Mouse (Mus musculus) liver, embryonic 11.5 days (tissue): ENCODE measurements around the gene Rin2. TPM values are rescaled to one million over a fixed set of nuclear protein-coding genes. Genes with fewer than 3 reads are reported as not detected.

Source experiments
- ATAC-seq: fragments of 200-750 bp; cut with Nextera tagmentation; replicated peaks from 2 replicates; pipeline ENCODE4 v1.8.0; 2017; ENCODE audit warnings: moderate number of reproducible peaks, mild to moderate bottlenecking, moderate TSS enrichment, moderate library complexity; ENCODE audit not compliant: low FRiP score
- DNase-seq: peaks from one replicate; pipeline ENCODE4 v3.0.0-alpha.2; 2017; ENCODE audit warnings: low spot score
- H3K27ac ChIP-seq: fragments of 300-500 bp; sonication (generic); 2 replicates; pipeline ENCODE4 v1.5.1; 2014; ENCODE audit warnings: mild to moderate bottlenecking, low read depth, low read length, control low read depth
- H3K27me3 ChIP-seq: fragments of 300-500 bp; sonication (generic); replicated peaks from 2 replicates; pipeline ENCODE4 v1.6.1; 2014; ENCODE audit warnings: low read length, mixed read lengths; ENCODE audit not compliant: control insufficient read depth, insufficient read depth
- H3K36me3 ChIP-seq: fragments of 300-500 bp; sonication (generic); 2 replicates; pipeline ENCODE4 v1.6.1; 2014; ENCODE audit warnings: mild to moderate bottlenecking, low read length, moderate library complexity, mixed read lengths; ENCODE audit not compliant: control insufficient read depth, insufficient read depth
- H3K4me1 ChIP-seq: fragments of 300-500 bp; sonication (generic); replicated peaks from 2 replicates; pipeline ENCODE4 v1.6.1; 2014; ENCODE audit warnings: low read length, mixed read lengths; ENCODE audit not compliant: control insufficient read depth, insufficient read depth
- H3K4me2 ChIP-seq: fragments of 300-500 bp; sonication (generic); 2 replicates; pipeline ENCODE4 v1.6.1; 2014; ENCODE audit warnings: mild to moderate bottlenecking, control low read depth, moderate library complexity
- H3K4me3 ChIP-seq: fragments of 300-500 bp; sonication (generic); 2 replicates; pipeline ENCODE4 v1.5.1; 2014; ENCODE audit warnings: low read depth, low read length, control low read depth
- H3K9ac ChIP-seq: fragments of 300-500 bp; sonication (generic); 2 replicates; pipeline ENCODE4 v1.6.1; 2014; ENCODE audit warnings: low read depth, low read length, control low read depth
- H3K9me3 ChIP-seq: fragments of 300-500 bp; sonication (generic); 2 replicates; pipeline ENCODE4 v1.6.1; 2016; ENCODE audit warnings: low read length, inconsistent platforms, mixed read lengths; ENCODE audit not compliant: control insufficient read depth
- WGBS: fragments of 180-500 bp; shearing (Covaris S2); extraction: QIAGEN DNeasy Blood & Tissue Kit; methylation state at CpG from one replicate; pipeline ENCODE4 v1.1.7; 2014; 5-methylcytosine and 5-hydroxymethylcytosine counted together
- polyA plus RNA-seq: library from polyadenylated mRNA; unstranded; fragments of >200 nt; fragmentation: Nextera tagmentation; extraction: Ambion mirVana; gene quantifications from 2 replicates; pipeline ENCODE4 v1.2.1, GENCODE M21; 2014

The Rin2 gene
- polyA plus RNA-seq, 1 experiment from 2014 or later, result 7.6 TPM

DNA sequence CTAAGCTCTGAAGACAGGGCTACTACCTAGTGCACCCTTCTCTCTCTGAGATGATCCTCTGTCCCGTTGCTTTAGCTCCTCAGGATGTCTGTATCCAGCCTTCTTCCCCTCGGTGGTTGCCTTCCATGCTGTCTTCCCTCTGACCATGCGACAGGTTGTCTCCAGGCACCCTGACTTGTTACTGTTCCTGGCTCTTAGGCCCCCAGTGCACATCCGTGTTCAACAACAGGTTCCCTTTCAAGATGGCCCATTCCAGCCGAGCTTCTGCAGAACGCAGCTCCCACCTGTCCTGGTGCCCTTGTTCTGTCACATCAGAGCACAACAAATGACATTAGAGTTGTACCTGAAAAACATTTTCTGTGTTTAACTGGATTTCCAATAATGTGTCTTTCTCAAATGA is 22.1 kb downstream of the Rin2 start:
- H3K27ac ChIP-seq, result no peak overlapping the region
- H3K27me3 ChIP-seq, result no peaks in the 10 kb centered on the region
- H3K4me3 ChIP-seq, result no peak overlapping the region
- DNase-seq (no peak), ATAC-seq (no peak)
- H3K4me2 ChIP-seq, result no peak overlapping the region
- no peak overlapping the region for H3K9ac ChIP-seq
- no peaks in the 10 kb centered on the region for H3K36me3 ChIP-seq
- H3K9me3 ChIP-seq, result no peaks in the 10 kb centered on the region
- no peaks in the 10 kb centered on the region for H3K4me1 ChIP-seq
- 82% methylated on average over 6 of the region's 6 CpGs for WGBS

DNA sequence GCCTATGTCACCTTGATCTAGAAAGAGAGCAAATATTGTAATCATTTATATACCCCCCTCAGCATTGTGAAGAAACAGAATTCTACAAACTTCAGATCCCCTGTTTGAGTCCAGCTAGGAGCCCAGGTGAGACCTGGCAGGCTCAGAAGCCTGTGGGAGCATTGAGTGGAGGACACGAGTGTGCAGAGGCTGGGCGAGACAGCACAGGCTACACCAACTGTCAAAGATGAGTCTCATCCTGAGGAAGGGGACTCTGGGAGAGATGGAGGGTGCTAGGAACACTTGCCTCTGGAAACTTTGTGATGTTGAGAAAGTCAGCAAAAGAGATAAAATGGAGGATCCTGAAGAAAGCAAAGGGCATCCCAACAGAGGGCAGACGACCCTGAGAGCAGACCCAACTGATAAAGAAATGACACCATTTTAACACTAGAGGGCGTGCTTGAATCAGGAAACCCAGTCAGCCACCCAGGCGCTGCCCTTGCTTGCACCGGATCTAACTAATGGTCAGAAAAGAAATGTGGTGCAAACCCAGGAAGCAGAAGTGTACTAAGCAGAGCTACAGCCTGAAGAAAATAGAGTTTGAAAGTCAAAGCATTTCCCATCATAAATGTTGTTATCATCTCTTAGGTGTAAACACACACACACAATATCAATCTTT is 24.5 kb downstream of the Rin2 start:
- H3K4me3 ChIP-seq, result no peak overlapping the region
- WGBS, result 29% methylated on average over 6 of the region's 6 CpGs
- ATAC-seq (peak; percentile 29; the same call in 1 of the 2 replicates), DNase-seq (no peak)
- no peak overlapping the region for H3K27ac ChIP-seq
- H3K4me2 ChIP-seq, result no peak overlapping the region
- H3K9me3 ChIP-seq, result no peaks in the 10 kb centered on the region
- no peaks in the 10 kb centered on the region for H3K36me3 ChIP-seq
- no peaks in the 10 kb centered on the region for H3K4me1 ChIP-seq
- no peaks in the 10 kb centered on the region for H3K27me3 ChIP-seq
- no peak overlapping the region for H3K9ac ChIP-seq

GRCm38 (mm10) chr2:145700237-145700985 is 25.4 kb downstream of the Rin2 start:
- no peak for ATAC-seq
- Histone ChIP-seq H3K9ac (no peak overlapping the region), H3K27ac (no peak overlapping the region), H3K27me3 (no peaks in the 10 kb centered on the region), H3K9me3 (no peaks in the 10 kb centered on the region), H3K4me3 (no peak overlapping the region), H3K36me3 (no peaks in the 10 kb centered on the region), H3K4me1 (no peaks in the 10 kb centered on the region), H3K4me2 (no peak overlapping the region)
- no peak for DNase-seq
- 73% methylated on average over 8 of the region's 8 CpGs for WGBS

DNA sequence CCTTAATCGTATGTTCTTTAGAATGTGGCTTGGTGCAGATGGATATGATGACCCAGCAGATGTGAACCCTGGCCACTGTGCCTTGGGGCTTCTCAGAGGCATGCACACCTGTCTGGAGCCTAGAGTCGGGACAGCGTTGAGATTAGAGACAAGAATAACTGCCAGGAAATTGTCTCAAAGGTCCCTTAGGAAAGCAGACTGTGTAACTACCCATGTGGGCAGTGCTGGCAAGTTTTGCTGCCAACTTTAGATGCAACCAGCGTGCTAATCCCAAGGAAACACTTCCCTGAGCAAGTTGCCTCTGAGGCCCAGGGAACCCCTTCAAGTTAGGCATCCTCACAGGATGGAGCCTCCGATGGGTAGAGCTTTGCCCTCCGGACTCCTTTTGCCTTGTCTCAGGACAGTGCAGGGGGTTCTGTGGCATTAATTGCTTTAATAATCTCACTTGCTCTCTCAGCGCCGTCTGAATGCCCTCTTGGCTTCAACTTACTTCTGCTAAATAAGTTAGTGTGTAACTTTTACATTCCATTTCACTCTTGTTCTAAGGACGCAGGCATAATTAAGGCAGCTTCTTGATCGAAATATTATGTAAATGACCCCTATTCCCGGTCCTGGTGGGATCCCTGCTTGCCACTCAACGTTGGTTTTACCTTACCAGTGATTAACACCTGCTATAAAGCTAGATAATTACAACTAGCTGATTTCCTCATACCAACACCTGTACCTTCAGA is 26.8 kb downstream of the Rin2 start:
- 81% methylated on average over 12 of the region's 12 CpGs for WGBS
- ATAC-seq (no peak), DNase-seq (no peak)
- H3K4me3 ChIP-seq, result no peak overlapping the region
- H3K27me3 ChIP-seq, result no peaks in the 10 kb centered on the region
- no peaks in the 10 kb centered on the region for H3K9me3 ChIP-seq
- H3K36me3 ChIP-seq, result no peaks in the 10 kb centered on the region
- no peak overlapping the region for H3K27ac ChIP-seq
- no peak overlapping the region for H3K4me2 ChIP-seq
- H3K4me1 ChIP-seq, result no peaks in the 10 kb centered on the region
- no peak overlapping the region for H3K9ac ChIP-seq

DNA sequence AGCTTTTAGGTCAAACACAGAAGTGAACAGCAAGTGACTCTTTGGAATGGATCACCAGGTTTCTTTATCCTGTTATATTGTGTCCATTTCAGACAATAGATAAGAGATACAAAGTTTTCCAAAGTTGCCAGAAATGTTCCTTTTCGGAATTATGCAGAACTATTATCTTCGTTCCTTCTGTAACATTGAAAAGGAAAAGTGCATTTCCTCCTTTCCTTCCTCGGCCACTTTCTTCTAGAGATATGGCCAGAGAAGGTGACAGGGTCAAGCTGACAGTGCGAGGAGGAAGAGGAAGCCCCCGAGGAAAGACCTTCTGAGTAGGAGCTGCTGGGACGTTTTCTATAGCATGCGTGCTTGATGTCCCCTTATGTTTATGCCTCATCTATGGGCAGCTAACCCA is 29.7 kb downstream of the Rin2 start:
- Histone ChIP-seq H3K36me3 (no peaks in the 10 kb centered on the region), H3K4me2 (no peak overlapping the region), H3K27me3 (no peaks in the 10 kb centered on the region), H3K4me3 (no peak overlapping the region), H3K9me3 (no peaks in the 10 kb centered on the region), H3K4me1 (no peaks in the 10 kb centered on the region), H3K9ac (no peak overlapping the region), H3K27ac (no peak overlapping the region)
- ATAC-seq (no peak), DNase-seq (no peak)
- WGBS, result 48% methylated on average over 7 of the region's 7 CpGs

DNA sequence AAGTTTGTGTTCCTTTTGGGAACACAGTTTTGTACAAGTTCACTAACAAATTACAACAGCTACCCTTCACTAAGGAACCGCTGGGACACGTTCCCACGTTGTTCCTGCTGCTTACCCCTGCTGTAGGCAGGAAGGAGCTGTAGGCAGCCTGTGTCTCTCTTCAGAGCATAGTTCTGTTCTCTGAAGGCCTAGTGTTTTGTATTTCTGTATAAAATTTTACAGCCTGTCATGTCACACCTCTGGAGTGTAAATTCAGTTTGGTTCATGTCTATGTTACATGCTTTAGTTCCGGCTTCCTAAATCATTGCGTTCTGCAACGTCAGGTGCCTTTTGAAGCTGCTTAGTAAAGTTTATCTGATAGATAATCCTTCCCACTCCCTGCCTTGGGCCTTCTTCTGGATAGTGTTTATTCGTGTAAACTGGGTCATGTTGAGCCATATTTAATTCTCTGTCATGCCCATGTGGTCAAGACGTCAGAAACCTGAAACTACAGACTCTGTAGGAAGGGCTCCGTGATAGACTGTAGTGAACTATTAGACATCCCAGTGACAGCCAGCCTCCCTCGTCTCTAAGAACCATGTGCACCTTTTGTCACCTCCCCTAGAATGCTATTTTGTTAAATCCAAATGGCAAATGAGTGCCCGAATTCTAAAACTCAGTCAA is 34.8 kb downstream of the Rin2 start:
- no peak overlapping the region for H3K27ac ChIP-seq
- no peak for DNase-seq
- no peak overlapping the region for H3K4me3 ChIP-seq
- H3K9me3 ChIP-seq, result no peaks in the 10 kb centered on the region
- H3K4me2 ChIP-seq, result no peak overlapping the region
- H3K4me1 ChIP-seq, result no peaks in the 10 kb centered on the region
- no peaks in the 10 kb centered on the region for H3K36me3 ChIP-seq
- ATAC-seq, result no peak
- H3K9ac ChIP-seq, result no peak overlapping the region
- H3K27me3 ChIP-seq, result no peaks in the 10 kb centered on the region
- 75% methylated on average over 11 of the region's 11 CpGs for WGBS

GRCm38 (mm10) chr2:145711512-145711911 is 36.5 kb downstream of the Rin2 start:
- no peaks in the 10 kb centered on the region for H3K36me3 ChIP-seq
- H3K9ac ChIP-seq, result no peak overlapping the region
- H3K27ac ChIP-seq, result no peak overlapping the region
- ATAC-seq, result no peak
- H3K27me3 ChIP-seq, result no peaks in the 10 kb centered on the region
- no peaks in the 10 kb centered on the region for H3K4me1 ChIP-seq
- DNase-seq, result no peak
- H3K4me2 ChIP-seq, result no peak overlapping the region
- H3K4me3 ChIP-seq, result no peak overlapping the region
- H3K9me3 ChIP-seq, result no peaks in the 10 kb centered on the region
- 55% methylated on average over 3 of the region's 3 CpGs for WGBS

DNA sequence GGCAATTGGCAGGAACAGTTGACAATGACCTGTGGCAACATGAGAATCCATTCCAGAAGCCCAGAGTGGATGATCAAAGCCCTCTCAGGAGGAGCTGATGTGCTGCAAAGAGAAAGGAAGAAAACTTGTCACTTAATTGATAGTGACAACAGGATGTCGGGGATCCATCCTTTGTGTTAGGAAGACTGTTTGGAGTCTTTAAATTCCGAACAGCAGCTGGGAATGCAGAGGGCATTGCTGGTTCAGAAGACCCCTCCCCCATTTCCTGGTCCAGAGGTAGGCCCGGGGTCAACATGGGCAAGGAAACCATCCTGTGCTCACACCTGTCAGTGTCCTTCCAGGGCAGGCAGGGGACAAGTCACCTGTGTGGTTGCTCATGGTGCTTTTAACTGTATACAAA is 37.0 kb downstream of the Rin2 start:
- Histone ChIP-seq H3K4me2 (no peak overlapping the region), H3K36me3 (no peaks in the 10 kb centered on the region), H3K27me3 (no peaks in the 10 kb centered on the region), H3K9ac (no peak overlapping the region), H3K27ac (no peak overlapping the region), H3K9me3 (no peaks in the 10 kb centered on the region), H3K4me3 (no peak overlapping the region), H3K4me1 (no peaks in the 10 kb centered on the region)
- ATAC-seq (no peak), DNase-seq (no peak)
- 27% methylated on average over 3 of the region's 3 CpGs for WGBS
